Mouse (Mus musculus) gonadal fat pad, adult 2 months (tissue): Measurements from ENCODE around the gene Rad54l2. TPM values are rescaled to one million over a fixed set of nuclear protein-coding genes. Genes with fewer than 3 reads are reported as not detected.

Experiments
- DNase-seq: peaks from one replicate; pipeline ENCODE4 v3.0.0-alpha.2; 2012; ENCODE audit warnings: low read depth
- polyA plus RNA-seq: library from polyadenylated mRNA; depleted of rRNA; stranded (reverse); fragments of >200 nt; gene quantifications from 2 replicates; pipeline ENCODE4 v1.2.3, GENCODE M21; 2012; rRNA removed

The Rad54l2 gene
- polyA plus RNA-seq, 1 experiment, result 23.7 TPM

DNA sequence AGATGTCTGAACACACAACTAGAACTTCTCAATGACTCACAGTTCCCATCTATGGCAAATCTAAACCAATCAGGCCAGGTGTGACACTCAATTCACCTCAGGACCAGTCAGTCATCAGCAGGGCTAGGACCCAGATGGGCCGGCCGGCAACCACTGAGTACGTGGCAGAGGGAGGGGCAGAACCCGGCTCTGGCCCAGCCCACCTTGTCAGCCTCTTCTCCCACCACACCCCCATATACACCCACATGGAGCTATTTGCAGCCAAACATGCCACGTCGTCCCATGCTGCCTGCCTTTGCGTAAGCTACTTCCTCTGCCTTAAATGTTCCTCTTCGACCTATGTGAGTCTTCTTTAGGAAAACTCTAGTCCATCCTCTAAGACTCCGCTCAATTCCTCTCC is 113.0 kb downstream of the Rad54l2 start:
- DNase-seq, result no peak

DNA sequence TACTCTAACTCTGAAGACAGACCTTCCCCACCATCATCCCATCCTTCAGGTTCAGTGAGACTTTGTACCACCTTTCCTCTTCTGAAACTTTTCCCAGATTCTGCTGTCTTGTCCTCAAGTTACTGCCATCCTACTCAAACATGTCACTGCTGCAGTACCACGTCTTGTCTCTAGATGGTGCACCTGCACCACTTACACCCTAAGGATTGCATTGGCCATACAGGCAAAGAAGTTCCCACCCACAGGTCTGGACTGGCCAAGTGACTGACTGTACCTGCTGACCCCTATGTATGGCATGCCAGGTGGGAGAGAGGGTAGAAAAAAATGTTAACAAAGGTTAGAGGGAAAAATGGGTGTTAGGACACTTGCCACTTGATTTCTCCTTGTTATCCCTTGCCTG is 113.5 kb downstream of the Rad54l2 start:
- DNase-seq, result no peak

DNA sequence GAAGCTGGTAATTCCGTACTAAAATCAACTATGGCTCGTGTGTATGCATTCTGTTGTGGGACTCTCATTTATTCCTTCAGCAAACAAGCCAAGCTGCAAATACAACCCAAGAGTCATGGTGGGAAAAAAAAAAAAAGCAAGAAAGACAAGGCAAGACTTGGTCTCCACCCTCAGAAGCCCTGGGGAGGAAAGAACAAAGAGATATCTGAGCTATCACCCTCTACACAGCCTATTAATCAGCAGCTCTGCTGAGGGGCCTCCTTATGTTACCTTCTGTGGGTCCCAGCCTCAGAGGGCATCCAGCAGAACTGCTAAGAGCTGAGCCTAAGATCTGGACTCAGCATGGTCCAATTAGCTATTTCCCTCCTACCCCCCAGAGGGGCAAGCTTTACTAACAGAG is 115.1 kb downstream of the Rad54l2 start:
- no peak for DNase-seq

DNA sequence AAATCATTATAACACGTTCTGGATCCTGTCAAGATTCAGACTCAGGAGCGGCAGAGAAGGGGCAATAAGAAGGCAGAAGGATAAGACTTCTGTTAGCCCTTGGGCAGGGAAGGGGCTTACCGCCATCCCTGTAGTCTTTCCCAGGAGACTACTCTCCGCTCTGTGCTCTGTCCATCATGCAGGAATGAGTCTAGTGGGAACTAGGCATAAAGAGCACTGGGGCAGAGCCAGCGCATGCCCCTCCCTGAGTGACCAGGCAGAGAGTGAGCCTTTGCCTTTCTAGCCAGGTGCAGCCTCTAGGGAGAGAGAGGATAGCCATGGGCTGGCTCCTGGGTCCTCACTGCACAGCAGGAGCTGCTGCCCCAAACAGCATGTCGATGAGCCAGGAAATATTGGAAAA is 124.1 kb downstream of the Rad54l2 start:
- DNase-seq, result no peak

DNA sequence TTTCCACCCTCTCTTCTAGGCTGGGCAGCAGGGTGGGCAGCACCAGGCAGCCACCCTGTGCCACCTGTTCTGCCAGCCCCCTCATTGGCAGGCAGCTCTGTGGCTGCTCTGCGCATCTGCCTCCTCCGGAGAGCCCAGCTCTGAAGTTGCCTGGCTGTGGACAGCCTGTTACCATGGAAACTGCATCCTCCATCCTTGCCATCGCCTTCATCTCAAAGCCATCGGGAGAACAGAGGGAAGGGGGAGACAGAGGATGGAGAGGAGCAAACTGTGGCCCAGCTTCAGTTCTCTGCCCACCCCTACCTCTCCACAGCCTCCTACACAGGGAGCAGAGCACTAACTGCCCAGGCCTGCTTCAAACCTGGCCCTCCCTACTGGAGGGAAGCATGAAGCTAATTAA is 124.6 kb downstream of the Rad54l2 start:
- no peak for DNase-seq

DNA sequence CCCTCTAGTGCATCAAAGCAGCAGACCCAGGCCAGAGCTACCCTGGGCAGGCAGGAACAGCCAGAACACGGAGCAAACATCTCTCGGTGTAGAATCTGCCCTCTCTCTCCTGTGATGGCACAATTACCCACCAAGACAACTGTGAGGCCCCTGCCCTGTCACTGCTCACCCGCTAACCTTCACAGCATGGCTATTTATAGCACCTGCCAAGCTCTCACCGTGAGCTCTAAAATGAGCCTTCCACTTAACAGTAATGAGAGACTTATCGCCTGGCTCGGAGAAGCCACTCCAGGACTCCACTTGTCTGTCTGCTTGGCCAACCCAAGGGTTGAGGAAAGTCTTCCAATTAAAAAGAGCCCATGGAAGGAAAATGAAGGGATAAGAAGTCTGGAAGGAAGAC is 125.8 kb downstream of the Rad54l2 start:
- no peak for DNase-seq

DNA sequence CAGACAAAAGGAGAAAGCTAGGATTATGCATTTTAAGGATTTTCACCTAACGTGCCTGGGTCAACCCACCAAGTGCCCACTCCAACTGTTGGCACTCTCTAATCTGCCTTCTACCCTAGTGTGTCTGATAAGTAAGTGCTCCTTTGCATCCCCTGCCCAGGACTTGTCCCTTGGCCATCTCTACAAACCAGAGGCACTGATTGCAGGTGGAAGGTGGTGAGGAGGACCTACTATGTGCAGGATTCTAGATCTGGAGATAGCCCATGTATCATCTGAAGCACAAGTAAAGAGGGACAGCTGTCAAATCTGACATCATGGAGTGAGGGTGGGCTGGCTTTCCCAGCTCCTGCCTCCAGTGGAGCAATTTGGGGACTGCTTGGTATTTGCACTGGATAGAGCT is 129.1 kb downstream of the Rad54l2 start:
- no peak for DNase-seq

DNA sequence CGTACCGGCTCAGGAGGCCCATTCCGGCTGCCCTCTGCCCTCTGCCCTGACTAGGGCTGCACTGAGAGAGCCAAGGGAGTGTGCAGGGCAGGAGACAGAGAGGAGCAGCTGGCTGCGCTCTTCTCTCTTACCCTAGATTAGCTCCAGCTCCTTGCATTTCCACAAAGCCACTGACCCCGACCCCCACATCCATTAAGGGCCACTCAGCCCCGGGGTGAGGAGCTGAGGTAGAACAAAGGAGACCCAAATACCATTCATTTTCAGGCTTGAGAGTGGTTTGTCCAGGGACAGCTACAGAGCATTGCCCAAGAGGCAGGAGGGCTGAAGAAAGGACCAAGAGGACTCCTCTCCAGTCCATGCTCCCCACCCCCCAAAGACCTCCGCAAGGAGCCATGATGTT is 129.6 kb downstream of the Rad54l2 start:
- DNase-seq, result no peak

DNA sequence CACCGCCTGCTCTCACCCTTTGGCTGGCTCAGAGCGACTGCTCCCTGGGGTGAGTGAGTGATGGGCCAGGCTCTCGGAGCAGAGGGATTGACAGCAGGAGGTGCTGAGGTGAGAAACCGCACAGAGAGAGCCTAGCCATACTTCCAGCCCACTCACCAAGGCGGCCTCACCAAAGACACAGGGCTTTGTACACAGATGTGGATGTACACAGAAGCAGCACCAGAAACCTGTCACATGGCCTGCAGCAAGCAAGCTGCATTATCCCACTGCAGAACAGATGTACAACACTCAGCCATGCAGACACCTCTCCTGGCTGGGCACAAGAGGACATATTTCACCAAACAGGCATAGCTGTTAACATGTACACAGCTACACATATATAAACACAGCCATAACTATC is 131.4 kb downstream of the Rad54l2 start:
- no peak for DNase-seq

DNA sequence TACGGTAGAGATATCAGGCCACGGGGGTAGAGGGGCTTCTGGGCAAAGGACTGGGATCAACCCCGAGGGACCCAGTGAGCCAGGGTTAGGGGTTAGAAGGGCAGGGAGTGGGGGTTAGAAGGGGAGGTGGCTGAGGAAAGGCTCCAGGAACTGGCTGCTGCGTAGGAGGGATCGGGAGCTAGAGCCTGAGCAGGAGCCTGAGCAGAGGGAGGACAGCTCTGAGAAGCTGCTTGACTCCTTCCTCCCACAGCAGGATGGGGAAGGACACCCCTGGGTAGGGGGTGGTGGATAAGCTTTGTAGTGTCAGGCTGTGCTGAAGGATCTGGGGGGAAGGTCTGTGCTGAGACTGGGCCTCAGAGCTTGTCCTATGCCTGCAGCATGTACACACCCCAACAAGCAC is 132.2 kb downstream of the Rad54l2 start:
- no peak for DNase-seq

DNA sequence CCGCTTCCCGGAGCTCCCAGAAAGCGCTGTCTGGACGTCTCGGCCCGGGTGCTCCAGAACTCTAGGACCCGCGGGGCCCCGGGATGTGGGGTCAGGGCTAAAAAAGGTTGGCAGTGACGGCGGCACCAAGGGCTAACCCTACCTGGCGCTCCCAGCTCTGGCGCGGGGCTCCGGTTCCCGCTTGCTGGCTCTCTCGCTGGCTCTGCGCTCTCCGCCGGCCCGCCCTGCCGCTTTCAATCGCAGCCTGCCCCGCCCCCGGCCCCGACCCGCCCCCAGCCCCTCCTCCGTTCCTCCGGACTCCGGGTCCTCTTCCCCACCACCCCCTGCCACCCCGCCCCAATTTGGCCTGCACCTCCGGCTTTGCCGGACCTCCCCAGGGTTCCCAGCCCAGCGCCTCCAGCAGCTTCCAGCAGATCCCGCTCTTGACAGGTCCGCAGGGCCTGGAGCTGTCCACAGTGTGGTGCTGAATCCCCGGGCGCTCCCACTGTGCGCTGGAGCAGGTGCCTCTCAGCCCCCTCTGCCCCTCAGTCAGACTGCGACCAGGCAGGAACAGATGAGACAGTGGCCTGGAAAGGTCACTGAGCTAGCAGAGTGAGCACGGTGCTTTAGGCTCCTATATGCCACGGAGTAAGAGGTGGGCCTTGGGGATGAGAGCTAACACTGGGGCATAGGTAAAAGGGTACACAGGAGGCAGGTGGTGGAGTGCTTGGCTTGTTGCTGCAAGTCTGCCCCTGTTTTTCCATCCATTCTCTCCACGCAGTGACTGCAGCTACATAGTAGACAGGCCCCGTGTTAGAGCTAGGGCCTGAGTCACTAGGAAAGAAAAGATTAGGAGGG is 132.9 kb downstream of the Rad54l2 start, which contains the start of gene Grm2:
Gene Grm2 (minus strand): TSS at position 199 of the 837 bp plus-strand sequence.
- DNase-seq, result no peak

DNA sequence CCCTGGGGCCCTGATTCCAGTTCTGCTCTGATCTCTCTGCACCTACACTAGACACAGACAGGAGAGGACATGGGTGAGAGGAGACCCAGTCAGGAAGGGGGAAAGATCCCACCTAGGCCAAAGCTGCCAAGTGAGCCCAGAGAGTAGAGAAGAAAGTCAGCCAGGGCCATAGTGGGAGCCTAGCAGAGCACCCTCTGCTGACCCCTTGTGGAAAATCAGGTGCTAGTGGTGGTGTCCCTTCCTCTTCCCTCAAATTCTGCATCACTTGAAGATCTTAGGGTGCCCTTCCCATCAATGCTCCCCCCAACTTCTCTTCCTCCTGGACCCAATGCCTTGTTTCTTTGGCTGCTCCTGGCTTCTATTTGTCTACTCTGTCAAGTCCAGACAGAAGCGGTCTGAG is 136.3 kb downstream of the Rad54l2 start:
- no peak for DNase-seq

DNA sequence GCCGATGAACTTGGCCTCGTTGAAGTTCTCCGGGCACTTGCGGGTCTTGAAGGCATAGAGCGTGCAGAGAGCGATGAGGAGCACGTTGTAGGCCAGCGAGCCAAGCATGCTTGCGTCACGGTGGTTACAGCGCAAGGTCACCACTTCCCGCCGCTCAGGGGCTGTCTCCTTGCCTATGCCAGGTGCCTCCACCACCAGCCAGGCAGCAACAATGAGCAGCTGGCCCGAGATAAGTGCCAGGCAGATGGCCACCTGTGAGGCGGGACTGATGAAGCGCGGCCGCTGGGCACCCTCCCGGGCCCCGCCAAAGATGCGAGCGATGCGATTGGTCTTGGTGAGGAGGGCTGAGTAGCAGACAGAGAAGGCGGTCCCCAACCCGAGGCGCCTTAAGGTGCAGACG is 141.8 kb downstream of the Rad54l2 start:
- DNase-seq, result no peak

DNA sequence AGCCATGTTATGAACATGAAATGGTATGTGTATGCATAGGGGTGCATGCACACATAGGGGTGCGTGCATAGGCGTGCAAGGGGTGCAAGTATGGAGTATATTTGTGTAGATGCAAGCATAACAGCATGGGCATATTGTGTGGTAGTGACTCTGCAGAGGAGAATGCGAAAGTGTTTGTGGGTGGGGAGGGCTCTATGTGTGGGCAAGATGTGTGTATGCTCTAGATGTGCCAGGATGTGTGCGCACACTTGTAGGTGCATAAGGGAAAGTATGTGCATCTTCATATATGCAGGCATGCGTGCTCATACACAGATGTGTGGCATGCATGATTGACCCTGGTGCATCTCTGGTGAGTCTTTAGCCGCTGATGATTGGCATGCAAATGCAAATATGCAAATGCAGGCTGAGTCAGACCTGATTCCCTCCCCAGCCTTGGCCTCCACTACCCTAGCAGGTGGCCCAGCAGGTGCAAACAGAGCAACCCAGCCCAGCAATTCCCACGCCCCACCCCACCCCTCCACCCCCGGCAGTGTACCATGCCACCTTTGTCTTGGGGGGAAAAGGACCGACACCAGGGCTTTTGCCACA is 143.2 kb downstream of the Rad54l2 start:
- DNase-seq, result no peak

DNA sequence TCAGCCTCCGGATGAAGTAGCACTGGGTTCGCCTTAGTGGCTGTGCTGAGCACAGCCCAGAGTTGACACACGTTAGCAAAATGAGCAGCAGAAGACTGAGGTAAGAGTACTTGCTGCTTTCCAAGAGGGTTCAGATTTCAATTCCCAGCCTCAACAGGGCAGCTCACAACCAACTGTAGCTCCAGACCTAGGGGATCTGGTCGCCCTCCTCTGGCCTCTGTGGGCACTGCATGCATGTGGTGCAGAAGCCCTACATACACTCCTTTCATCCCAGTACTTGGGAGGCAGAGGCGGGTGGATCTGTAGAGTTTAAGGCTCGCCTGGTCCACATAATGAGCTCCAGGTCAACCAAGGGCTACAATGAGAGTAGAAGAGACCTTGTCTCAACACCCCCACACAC is 145.2 kb downstream of the Rad54l2 start:
- no peak for DNase-seq

DNA sequence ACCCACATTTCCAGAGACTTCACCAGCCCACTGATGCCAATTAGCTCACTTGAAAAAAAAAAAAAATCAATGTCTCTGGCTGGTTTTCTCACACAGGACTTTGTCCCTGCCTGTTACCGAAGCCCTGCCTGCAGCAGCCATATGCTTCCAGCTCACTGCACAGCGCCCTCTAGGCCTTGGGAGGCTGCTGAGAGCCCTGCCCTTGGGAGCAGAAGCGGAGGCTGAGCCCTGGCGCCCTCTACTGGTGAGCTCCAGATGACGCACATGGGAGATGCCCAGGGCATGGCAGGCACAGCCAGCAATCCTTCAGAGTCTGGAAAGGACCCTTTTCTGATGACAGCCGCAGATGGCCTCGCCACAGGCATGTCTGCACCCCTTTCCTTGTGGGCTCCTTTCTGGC is 145.9 kb downstream of the Rad54l2 start:
- DNase-seq, result no peak

DNA sequence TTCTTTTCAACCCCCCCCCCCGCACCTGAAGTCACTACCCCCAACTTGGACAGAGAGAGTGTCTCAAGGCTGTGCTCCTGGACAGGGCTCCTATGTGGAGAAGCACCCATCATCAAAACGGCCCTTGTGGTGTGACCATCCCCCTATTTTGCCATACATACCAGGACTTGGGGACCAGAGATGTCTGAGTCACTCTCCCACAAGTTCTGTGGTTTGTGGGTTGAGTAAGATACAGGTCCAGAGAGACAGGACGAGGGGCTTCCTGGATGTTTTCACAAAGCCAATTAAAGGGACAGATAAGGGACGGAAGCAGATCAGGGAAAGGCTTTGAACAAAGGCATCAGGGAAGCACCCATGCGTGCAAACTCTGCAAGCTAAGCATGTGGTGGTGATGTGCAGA is 147.6 kb downstream of the Rad54l2 start:
- DNase-seq, result no peak

DNA sequence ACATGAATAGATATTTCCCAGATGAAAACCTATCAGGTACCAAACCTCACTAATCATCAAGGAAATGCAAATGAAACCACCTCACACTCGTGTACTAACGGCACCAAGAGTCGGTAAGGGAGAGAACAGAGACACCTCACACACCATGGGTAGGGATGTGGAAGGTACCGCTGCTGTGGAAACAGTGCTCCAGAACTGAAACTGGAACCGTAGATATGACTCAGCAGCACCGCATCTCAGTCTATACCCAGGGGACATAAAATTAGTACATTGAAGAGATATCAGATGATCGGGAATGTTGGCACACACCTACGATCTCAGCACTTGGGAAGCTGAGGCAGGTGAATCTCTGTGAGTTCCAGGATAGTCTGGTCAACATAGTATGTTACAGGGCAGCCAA is 150.8 kb downstream of the Rad54l2 start:
- no peak for DNase-seq

Other genes with a start within 250 kb of the Rad54l2 start
- gene Iqcf3, start 227.6 kb downstream of the Rad54l2 start, polyA plus RNA-seq, result 2.6 and 4.1 TPM in 2 replicates
- 0.89 and 1.3 TPM in 2 replicates for gene Iqcf4, start 218.2 kb downstream of the Rad54l2 start, polyA plus RNA-seq
- 0.41 TPM in 1 of 2 replicates, not detected in the other for gene Iqcf6, start 162.6 kb downstream of the Rad54l2 start, polyA plus RNA-seq
- gene Grm2, start 133.1 kb downstream of the Rad54l2 start, polyA plus RNA-seq, result not detected in 2 replicates
- 103 and 126 TPM in 2 replicates for gene Tex264, start 103.3 kb downstream of the Rad54l2 start, polyA plus RNA-seq
- 14.0 and 15.3 TPM in 2 replicates for gene Dcaf1, start 32.7 kb upstream of the Rad54l2 start, polyA plus RNA-seq
- gene Rbm15b, start 98.2 kb upstream of the Rad54l2 start, polyA plus RNA-seq, result 8.3 and 10.5 TPM in 2 replicates
- gene Manf, start 102.8 kb upstream of the Rad54l2 start, polyA plus RNA-seq, result 51.8 and 77.6 TPM in 2 replicates